Mouse (Mus musculus): ENCODE measurements at regions not wholly inside any gene's neighbourhood (a gene's known extent, or its start where the extent isn't known, plus 50 kb on each side); places are given as distances from the start of the nearest gene placed in this dataset.

DNA sequence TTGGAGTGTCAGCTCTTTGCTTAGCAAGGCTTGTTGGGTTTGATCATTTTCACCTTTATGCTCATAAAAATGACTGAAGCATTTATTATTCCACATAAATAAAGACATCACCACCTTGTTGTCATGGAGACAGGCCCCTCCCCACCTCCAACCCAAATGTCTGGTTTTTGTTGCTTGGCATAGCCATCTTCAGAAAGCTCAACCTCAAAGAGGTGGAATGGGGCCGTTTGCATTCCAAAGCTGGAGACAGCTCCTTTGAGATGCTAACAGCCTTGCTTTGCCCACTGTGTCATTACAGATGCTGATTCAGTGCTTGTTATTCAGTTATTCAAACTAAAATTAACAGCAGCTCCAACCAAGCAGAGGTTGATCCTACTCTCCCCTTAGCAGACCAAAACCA lies 51.9 kb upstream of the Lgalsl start:
- no peak for ATAC-seq (replicated peaks; ENCODE audit: low FRiP score, low TSS enrichment, poor library complexity, severe bottlenecking)

DNA sequence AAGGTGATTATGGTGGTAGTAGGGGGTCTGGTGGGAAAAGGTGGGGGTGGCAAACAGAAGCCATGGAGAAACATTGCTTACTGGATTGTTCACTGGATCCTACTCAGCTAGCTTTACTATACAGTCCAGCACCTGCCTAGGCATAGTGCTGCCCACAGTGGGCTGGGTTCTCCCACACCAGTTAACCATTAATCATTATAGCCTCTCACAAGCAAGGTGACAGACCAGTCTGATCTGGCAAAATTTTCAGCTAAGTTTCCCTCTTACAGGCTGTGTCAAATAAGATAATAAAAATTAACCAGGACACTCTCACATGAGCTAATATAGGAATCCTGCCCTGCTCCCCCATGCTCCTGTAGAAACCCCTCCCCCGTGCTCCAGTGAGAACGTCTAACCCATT lies 53.1 kb upstream of the Lgalsl start:
- ATAC-seq (replicated peaks; ENCODE audit: low FRiP score, low TSS enrichment, poor library complexity, severe bottlenecking) = no peak

DNA sequence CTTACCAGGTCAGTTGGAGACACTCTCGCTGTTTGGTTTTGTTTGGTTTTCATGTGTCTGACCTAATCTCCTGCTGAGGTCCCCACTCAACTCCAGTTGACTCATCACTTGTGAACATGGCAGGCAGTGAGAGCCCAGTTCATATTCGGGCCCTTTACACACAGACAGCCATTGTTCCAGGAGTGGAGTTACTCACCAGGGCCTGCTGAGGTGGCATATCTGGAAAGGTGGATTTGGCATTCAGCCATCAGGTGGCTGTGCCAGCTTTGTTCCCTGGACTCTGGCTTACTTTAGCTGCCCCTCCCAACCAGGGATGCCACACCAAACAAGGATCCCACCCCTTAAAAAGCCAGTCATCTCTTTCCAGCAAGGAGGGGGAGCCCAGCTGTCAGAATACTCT lies 56.2 kb upstream of the Lgalsl start:
- no peak for ATAC-seq (replicated peaks; ENCODE audit: low FRiP score, low TSS enrichment, poor library complexity, severe bottlenecking)

DNA sequence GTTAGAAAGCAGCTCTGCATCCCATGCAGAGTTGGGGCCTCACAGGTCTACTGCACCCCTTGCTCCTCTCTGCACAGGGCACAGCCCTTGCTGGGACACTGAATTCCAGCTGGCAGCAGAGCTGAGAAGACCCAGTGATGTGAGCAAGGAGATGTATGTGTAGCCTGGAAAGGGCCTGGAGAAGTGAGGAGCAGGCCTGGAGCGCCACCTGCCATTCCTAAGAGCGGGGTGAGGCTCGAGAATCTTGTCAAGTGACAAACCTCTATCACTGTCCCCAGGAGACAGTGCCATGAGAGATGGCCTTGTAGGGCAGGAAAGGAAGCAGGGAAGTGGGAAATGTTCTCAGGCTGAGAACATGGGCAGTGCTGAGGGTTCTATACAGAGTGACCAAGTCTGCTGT lies 59.6 kb upstream of the Lgalsl start:
- no peak for ATAC-seq (replicated peaks; ENCODE audit: low FRiP score, low TSS enrichment, poor library complexity, severe bottlenecking)

DNA sequence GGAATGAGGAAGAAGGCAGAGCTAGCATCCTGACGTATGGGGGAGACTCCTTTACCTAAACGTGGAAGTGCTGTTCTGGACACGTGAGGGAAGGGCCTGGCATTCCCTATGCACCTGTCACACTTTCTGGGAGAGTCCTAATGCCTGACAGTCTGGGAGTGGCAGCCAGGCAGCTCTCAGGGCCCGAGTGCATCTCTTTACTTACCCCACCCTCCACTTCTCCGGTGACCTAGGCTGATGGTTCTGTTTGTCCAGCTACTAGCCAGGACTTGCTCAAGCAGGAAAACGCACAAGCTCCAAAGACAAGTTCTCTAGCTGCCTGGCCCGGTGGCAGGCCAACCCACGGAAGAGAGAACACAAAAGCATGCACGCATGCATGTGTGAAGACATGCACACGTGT lies 60.9 kb upstream of the Lgalsl start:
- no peak for ATAC-seq (replicated peaks; ENCODE audit: low FRiP score, low TSS enrichment, poor library complexity, severe bottlenecking)

DNA sequence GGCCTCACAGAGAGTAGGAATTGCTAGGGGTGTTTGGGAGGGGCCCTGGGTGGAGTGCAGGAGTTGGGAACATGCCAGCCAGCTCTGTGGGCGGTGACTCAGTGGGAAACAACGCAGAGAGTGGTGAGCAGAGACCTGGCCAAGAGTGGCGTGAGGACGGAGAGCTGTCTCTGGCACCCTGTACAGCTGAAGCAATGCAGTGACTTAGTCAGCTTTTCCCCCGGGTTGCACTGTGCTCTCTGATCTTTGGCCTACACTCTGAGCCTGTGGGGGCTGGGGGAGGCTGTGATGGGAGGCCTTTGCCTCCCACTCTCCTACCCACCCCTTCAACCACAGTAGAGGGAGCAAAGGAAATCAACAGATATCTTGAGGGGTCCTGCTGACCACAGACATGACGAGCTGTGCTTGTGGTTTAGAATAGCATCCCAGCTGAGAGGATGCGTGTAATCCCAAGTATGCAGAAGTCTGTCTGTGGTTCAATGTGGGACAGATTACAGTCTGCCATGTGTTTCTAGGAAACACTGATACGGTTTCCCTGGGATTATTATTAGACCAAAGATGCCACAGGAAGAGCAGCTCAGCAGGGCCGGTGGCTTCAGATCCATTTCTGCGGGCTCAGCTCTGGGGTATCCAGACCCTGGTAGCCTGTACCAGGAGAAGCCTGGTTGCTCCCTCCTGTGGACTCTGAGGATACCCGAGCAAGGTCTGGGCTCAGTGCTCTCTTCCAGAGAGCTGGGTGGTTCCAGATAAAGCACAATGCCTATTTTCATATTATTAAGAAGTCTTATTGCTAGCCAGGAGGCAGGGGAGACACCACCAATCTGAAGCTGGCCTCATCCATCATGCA lies 65.6 kb upstream of the Lgalsl start:
- peak; percentile 66 for ATAC-seq (replicated peaks; ENCODE audit: low FRiP score, low TSS enrichment, poor library complexity, severe bottlenecking)

DNA sequence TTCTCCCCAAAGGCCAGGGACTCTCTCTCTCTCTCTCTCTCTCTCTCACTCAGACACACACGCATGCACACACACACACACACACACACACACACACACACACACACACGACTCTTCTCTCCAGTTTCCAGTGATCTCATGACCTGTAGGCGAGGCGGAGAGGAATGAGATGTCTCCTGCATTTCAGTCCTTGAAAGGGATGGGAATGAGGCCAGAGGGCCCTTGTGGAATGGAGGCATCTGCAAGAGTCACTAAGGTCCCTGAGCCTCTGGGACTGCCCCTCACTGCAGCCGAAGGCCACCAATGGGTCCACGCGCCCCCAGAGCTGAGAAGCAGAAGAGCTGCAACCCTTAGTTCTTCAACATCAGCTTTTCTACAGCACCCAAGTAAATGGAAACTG lies 66.6 kb upstream of the Lgalsl start:
- no peak for ATAC-seq (replicated peaks; ENCODE audit: low FRiP score, low TSS enrichment, poor library complexity, severe bottlenecking)

DNA sequence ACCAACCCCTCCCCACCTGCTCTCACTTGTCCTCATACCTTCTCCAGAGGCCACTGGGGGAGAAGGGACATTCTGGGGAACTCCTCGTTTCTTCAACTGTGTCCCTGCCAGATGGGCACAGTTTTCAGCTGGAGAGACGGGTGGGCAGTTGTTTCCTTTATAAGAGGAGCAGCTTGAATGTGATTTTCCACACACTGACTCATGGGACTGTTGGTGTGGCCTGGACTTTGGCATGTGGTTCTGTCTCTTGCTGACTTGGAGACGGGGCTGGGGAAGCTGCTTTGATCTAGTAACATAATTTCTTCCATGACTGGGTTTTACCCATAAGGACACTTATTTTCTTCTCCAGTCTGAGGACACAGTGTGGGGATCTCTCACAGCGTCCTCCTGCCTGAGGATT lies 67.7 kb upstream of the Lgalsl start:
- no peak for ATAC-seq (replicated peaks; ENCODE audit: low FRiP score, low TSS enrichment, poor library complexity, severe bottlenecking)

DNA sequence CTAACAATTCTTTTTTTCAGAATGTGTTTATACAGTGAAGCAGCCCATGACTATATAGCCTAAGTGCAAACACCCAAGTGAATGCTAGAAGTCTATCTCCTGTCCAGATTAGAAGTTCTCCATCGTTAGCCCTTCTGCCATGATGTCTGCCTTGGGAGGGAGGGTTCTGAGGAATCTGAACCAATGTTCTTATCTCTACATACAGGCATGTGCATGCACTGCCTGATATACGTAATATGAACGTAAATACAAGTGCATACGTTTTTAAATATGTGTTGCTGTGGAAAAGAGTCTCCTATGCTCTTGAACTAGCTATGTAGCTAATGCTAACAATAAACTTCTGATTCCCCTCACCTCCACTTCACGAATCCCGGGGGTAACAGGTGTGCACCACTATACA lies 68.9 kb upstream of the Lgalsl start:
- peak; percentile 72 for ATAC-seq (replicated peaks; ENCODE audit: low FRiP score, low TSS enrichment, poor library complexity, severe bottlenecking)

DNA sequence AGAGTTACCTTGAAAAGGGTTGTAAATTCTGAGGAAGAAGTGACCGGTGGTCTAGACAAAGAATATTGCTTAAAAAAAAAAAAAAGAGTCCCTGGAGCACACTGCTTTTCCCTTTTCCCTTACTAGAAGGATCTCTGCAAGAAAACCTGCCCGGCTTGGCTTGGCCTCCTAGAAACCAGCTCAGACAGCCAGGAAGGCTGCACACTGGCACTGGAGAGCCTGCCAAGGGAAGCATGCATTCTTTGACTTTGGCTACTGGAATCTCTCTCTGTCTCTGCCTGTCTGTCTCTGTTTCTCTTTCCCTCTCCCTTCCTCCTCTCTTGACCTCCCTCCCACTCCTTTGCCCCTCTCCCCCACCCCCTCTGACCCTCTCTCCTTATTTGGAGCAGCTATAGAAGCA lies 71.1 kb upstream of the Lgalsl start:
- no peak for ATAC-seq (replicated peaks; ENCODE audit: low FRiP score, low TSS enrichment, poor library complexity, severe bottlenecking)

DNA sequence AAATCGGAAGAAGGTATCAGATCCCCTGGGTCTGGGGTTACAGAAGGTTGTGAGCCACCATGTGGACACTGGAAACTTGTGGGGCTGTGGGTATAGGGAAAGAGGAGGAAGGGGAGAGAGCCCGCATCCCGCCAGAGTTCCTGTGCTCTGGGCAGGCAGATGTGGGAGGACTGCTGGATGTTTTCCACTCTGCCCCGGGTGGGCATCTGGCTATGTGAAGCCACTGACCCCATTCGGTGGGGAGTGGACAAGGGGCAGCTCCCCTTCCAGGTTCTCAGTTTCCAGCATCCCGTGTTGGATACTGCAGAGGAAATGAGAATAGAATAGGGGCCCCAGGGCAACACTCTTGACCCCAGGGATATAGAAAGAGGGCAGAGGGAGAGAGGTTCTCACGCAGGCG lies 72.1 kb upstream of the Lgalsl start:
- ATAC-seq (replicated peaks; ENCODE audit: low FRiP score, low TSS enrichment, poor library complexity, severe bottlenecking) = no peak

DNA sequence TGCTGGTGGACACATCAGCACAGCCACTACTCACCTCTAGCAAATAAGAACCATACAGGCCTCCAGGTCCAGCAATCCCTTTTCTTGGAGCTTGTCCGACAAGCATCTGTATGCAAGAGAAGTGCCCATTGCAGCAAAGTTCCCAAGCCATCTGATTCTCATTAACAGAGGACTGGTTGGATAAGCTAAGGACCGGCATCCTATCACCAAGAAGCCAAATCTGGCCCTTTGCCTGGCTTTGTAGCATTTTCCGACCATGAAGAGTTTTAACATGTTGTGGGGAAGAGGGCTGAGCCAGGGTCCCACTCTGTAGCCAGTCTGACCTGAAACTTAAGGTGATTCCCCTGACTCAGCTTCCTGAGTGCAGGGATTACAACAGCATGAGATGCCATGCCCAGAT lies 77.1 kb upstream of the Lgalsl start:
- no peak for ATAC-seq (replicated peaks; ENCODE audit: low FRiP score, low TSS enrichment, poor library complexity, severe bottlenecking)

DNA sequence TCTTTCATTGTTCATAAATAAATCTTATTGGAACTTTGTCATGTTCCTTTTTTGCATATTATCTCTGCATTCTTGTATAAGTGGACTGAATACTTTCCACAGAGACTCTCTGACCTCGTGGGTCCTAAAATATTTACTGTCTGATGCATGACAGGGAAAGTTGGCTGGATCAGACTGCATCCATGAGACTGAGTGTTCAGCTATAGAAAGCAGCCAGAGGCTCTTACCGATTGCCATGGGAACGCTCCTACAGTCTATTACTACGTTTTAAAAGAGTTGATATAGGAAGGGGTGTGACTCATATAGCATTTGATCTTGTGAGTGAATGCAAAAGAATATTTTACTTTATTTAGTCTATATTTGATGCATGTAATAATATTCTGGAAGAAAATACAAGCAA lies 77.6 kb upstream of the Lgalsl start:
- ATAC-seq (replicated peaks; ENCODE audit: low FRiP score, low TSS enrichment, poor library complexity, severe bottlenecking) = no peak

DNA sequence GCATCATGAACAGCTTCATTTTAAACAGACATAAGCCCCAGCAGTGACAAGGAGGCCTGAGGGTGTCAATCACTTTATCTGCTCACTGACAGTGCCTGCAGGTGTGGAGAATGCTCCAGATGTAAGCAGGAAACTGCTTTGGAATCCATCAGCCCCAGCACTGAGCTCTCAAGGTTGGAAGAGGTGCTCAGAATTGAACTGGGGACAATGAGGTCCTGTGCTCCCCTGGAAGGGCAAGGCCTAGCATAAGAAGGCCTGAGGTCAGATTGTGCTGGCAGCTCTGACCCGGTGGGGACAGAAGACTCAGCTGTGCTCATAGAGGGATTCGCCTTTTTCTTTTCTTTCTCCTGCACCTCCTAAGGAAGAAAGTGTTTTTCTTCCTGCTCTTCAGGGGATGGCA lies 82.2 kb upstream of the Lgalsl start:
- ATAC-seq (replicated peaks; ENCODE audit: low FRiP score, low TSS enrichment, poor library complexity, severe bottlenecking) = no peak

DNA sequence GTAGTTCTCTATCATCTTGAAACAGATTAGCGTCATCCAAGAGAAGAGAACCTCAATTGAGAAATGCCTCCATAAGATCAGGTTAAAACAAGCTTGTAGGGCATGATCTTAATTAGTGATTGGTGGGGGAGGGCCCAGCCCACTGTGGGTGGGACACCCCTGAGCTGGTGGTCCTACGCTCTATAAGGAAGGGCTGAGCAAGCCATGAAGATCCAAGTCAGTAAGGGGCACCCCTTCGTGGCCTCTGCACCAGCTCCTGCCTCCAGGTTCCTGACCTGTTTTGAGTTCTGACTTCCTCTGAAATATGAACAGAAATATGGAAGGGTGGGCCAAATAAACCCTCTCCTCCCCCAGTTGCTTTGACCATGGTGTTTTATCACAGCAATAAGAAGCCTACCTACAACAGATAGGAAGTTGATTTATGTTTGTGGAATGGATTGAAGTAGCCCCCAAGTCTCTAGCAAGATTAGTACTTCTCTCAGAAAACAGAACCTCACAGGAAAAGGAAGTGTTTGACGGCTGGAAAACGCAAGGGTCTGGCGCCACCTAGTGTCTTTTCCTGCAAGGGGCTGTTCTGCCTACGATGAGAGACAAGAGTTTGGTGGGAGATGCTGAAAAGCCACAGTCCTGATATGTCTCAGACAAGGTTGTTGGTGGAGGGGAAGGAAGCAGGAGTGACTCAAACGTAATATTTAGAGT lies 82.9 kb upstream of the Lgalsl start:
- peak; percentile 38; the same call in 1 of the 2 replicates for ATAC-seq (replicated peaks; ENCODE audit: low FRiP score, low TSS enrichment, poor library complexity, severe bottlenecking)

DNA sequence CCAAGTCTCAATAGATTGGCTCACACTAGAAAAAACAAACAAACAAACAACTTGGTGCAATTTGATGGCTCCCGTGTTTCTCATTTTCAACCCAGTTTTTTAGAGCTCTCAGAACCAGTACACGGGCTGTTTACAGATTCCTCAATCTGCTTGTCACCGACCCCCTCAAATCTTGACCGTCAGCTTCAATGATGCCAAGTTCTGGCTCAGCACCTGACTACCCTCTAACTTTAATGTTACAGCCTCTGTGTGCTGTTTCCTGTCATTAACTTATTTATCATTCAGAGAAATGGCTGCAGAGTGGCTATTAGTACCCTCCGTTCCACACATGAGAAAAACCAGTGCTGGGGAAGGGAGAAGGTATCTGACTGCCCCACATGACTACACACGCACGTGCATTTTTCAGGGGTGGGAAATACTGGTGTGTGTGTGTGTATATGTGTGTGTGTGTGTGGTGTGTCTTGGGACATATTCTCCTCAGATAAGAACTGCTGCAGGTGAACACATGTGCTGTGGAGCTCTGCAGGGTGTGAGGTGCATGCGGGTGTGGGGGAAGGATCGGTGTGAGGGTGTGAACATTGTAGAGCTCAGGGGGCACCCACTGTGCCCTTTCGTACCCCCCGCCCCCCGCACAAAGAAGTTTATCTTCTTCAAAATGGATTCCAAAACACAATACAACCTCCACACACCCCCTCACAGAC lies 83.6 kb upstream of the Lgalsl start:
- no peak for ATAC-seq (replicated peaks; ENCODE audit: low FRiP score, low TSS enrichment, poor library complexity, severe bottlenecking)

DNA sequence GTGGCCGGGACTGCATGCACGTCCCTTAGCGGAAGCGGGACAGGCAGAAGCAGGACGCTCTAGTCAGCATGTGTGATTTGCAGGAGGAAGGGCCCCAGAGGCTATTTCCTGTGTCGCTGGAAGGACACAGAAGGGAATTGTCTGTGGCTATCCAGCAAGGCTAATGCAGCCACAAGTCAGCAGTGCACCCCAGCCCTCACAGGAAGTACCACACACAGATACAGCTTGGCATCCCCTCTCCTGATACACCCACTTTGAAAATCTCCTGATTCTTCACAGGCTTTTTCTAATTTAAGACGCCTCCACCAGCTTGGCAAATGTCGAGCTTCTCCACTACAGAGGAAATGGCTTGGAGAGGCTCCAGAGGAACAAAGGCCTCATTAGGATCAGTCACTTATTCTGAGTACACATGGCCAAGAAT lies 84.3 kb upstream of the Lgalsl start:
- ATAC-seq (replicated peaks; ENCODE audit: low FRiP score, low TSS enrichment, poor library complexity, severe bottlenecking) = no peak

DNA sequence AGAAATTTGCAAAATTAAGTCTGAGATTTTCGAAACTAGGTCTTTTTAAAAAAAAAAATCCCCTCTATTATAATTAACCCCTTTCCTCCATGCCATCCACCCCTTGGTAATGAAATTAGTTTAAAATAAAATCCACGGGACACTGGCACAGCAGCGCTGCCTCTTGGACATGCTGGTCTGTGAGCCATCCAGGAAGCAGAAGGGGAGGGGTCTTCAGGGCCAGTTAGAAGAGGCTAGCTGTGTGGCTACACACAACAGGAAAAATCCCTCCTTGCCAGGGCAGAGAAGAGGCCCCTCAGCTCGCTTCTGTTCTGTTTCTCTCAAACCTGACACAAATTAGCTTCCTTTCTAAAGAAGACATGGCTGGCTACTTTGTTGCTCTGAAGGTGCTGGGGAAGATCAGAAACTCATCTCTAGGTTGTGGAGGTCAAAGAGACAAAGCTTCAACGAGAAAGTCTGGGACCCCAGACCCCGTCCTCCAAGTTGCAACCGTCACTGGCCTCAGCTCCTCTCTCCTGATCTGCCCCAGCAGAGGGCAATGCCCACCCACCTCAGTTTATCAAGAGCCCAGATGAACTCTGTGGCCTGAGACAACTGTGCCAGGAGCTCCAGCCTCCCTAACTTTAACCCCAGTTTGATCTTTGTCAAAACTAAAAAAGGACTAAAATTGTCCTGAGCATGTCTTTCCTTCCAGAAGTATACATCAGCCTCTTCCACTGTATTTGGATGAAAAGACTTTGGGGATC lies 85.0 kb upstream of the Lgalsl start:
- peak; percentile 62 for ATAC-seq (replicated peaks; ENCODE audit: low FRiP score, low TSS enrichment, poor library complexity, severe bottlenecking)

DNA sequence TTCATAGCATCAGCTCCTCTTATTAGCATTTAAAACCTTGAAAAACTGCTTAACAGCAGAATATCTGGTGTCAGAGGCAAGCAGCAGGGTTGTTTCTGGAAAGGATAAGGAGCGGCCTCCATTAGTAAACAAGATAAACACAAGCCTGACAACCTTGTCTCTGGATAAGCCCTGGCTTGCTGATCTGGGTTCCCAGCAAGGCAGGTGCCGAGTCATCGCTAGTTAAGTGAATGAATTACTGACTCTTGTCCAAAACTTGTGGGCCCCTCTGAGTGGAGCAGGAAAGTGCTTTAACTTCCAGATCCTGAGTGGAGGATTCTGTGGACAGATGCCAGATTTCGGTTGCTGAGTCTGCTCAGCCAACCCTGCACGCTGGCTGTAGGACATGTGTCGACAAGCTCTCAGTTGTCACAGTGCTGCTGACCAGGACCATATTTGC lies 85.6 kb upstream of the Lgalsl start:
- ATAC-seq (replicated peaks; ENCODE audit: low FRiP score, low TSS enrichment, poor library complexity, severe bottlenecking) = peak; percentile 94

DNA sequence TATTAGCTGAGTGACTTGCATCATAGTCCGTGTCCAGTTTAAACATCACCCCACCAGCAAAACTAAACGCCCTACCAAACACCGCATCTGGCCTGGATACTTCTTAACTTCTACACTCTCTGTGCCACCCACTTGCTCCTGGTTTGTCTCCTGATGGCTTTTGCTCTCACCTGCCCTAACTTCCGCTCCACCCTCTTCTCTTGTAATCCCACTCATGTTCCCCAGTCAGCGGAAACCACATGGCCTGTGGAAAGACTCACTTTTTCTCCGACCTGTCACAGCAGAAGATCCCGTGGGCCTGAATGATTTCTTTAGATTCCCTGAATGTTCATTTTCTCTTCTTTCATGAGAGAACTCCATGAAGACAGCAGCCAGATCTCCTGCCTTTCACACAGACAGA lies 86.1 kb upstream of the Lgalsl start:
- no peak for ATAC-seq (replicated peaks; ENCODE audit: low FRiP score, low TSS enrichment, poor library complexity, severe bottlenecking)

Data from megakaryocyte-erythroid progenitor cell, adult 5-6 weeks (primary cell).